ENCODE assay signal across 7 mouse cellular contexts in the genomic region with DNA sequence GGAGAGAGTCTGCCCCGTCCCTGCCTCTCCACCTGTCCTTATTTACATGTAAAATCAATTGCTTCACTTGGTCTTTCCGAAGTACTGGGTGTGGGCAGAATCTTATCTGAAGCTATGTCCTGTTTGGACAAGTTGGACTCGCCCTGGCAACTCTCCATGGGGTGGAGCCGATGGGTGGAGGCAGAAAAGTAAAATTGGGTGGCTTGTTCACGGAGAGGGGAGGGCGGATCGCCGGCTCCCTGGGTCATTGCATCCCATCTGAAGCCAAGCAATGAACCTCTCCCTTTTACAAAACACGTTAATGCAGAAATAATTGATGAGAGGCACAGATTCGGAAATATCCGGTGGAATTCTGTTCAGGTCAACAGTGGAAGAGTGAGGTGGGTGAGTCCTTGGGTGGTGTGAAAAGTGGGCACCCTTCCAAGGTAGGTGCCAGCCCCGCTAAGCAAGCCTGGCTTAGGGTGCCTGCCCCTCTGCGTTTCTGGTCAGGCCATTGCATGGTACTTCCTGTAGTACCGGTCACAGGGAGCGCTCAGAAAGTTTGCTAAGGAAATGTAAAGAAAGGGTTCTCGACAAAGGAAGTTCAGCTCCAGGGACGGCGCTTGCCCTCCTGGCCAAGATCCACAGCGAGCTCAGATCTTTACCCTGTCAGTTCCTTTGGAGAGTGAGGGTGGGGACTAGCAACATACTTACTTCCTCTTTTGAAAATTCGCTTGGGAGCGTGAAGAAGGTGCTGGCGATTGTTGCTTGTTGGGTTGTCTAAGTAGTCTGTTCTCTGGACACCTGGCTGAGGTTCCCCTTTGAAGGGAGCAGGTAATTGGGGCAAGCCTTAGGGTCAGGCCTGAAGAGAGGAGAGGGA. TPM values are rescaled to one million over a fixed set of nuclear protein-coding genes. Genes with fewer than 3 reads are reported as not detected.
DNase-seq lines count a peak whose midpoint lies in the region; ATAC-seq lines count a peak whose summit lies in the region.

No protein-coding gene starts in this region.

- H3K4me2 ChIP-seq in intestine, embryonic 14.5 days (ENCODE audit: low read length) = peak overlapping the region; percentile 43
- H3K4me2 ChIP-seq in liver, embryonic 16.5 days (ENCODE audit: low read depth, low read length) = peak overlapping the region; percentile 76
- peak overlapping the region; percentile 32 for H3K4me2 ChIP-seq in neural tube, embryonic 11.5 days (ENCODE audit: low read depth)

- no peaks in the 10 kb centered on the region for H3K27me3 ChIP-seq in intestine, embryonic 14.5 days (replicated peaks; ENCODE audit: control insufficient read depth, insufficient read depth, low read length)
- no peaks in the 10 kb centered on the region for H3K27me3 ChIP-seq in liver, embryonic 16.5 days (ENCODE audit: control insufficient read depth, insufficient read depth, low read depth, low read length)
- H3K27me3 ChIP-seq in neural tube, embryonic 11.5 days (ENCODE audit: control insufficient read depth, insufficient read depth, low read length) = no peaks in the 10 kb centered on the region

- peak; percentile 96 for DNase-seq in NIH3T3 (ENCODE audit: low read depth)
- peak; percentile 58 for DNase-seq in c-Kit-positive CD71-negative TER-119-negative erythroid progenitor cells, embryonic 14.5 days (ENCODE audit: low read depth)
- DNase-seq in gastrocnemius, postnatal 36 days = peak; percentile 83 to 89
- peak; percentile 74 for DNase-seq in intestine, embryonic 14.5 days (ENCODE audit: low spot score)
- DNase-seq in neural tube, embryonic 11.5 days (ENCODE audit: low spot score) = peak; percentile 23
- DNase-seq in thymus, postnatal 10 days (ENCODE audit: low spot score in 2 of 2) = peak; percentile 31 to 52

- 19% methylated on average over 22 of the region's 22 CpGs for WGBS in intestine, embryonic 14.5 days
- WGBS in liver, embryonic 16.5 days (ENCODE audit: insufficient replicate concordance) = under 1% methylated on average over 22 of the region's 22 CpGs
- 25% methylated on average over 22 of the region's 22 CpGs for WGBS in neural tube, embryonic 11.5 days

- peak overlapping the region; percentile 15 for H3K4me3 ChIP-seq in intestine, embryonic 14.5 days (ENCODE audit: low read depth, low read length)
- H3K4me3 ChIP-seq in liver, embryonic 16.5 days (ENCODE audit: low read depth, low read length) = peak overlapping the region; percentile 75
- H3K4me3 ChIP-seq in neural tube, embryonic 11.5 days (ENCODE audit: low read depth, low read length) = no peak overlapping the region

- no peaks in the 10 kb centered on the region for H3K9me3 ChIP-seq in intestine, embryonic 14.5 days (ENCODE audit: control insufficient read depth, low read length)
- no peaks in the 10 kb centered on the region for H3K9me3 ChIP-seq in liver, embryonic 16.5 days (replicated peaks; ENCODE audit: control insufficient read depth, low read length)
- no peaks in the 10 kb centered on the region for H3K9me3 ChIP-seq in neural tube, embryonic 11.5 days (ENCODE audit: control insufficient read depth, low read length)

- H3K9ac ChIP-seq in intestine, embryonic 14.5 days (ENCODE audit: low read length) = peak overlapping the region; percentile 37; the same call in 1 of the 2 replicates
- peak overlapping the region; percentile 77 for H3K9ac ChIP-seq in liver, embryonic 16.5 days (ENCODE audit: low read depth, low read length)
- 0 out of 2 replicates have a peak overlapping the region, but pooled peaks have one; percentile 15 for H3K9ac ChIP-seq in neural tube, embryonic 11.5 days (ENCODE audit: low read length)

- ATAC-seq in intestine, embryonic 14.5 days (replicated peaks; ENCODE audit: low FRiP score, low TSS enrichment, low read depth) = peak; percentile 38
- peak; percentile 77 for ATAC-seq in liver, embryonic 16.5 days (ENCODE audit: low read depth)
- ATAC-seq in neural tube, embryonic 11.5 days (ENCODE audit: insufficient read depth, low FRiP score, low TSS enrichment) = no peak

- intact Hi-C loops in gastrocnemius, postnatal 36 days (cut with DNase I) = loop anchor here (2.0 to 5.0 kb wide), 2 partner anchors 306 to 525 kb away; no protein-coding TSS in a partner anchor

- H3K36me3 ChIP-seq in intestine, embryonic 14.5 days (ENCODE audit: control insufficient read depth, insufficient read depth, low read length) = peaks cover 21% of the 10 kb centered on the region
- peaks cover 49% of the 10 kb centered on the region for H3K36me3 ChIP-seq in liver, embryonic 16.5 days (ENCODE audit: control insufficient read depth, insufficient read depth)
- no peaks in the 10 kb centered on the region for H3K36me3 ChIP-seq in neural tube, embryonic 11.5 days (ENCODE audit: control insufficient read depth, insufficient read depth, low read length)

- H3K4me1 ChIP-seq in intestine, embryonic 14.5 days (replicated peaks; ENCODE audit: control insufficient read depth, insufficient read depth, low read length) = peaks cover 82% of the 10 kb centered on the region
- peaks cover 77% of the 10 kb centered on the region for H3K4me1 ChIP-seq in liver, embryonic 16.5 days (ENCODE audit: control insufficient read depth, low read depth, low read length)
- peaks cover 32% of the 10 kb centered on the region for H3K4me1 ChIP-seq in neural tube, embryonic 11.5 days (ENCODE audit: control insufficient read depth, insufficient read depth, low read length)

- peak overlapping the region; percentile 89 for H3K27ac ChIP-seq in intestine, embryonic 14.5 days (ENCODE audit: low read depth)
- H3K27ac ChIP-seq in liver, embryonic 16.5 days (ENCODE audit: low read length) = peak overlapping the region; percentile 98
- H3K27ac ChIP-seq in neural tube, embryonic 11.5 days (ENCODE audit: low read depth, low read length) = peak overlapping the region; percentile 20; the same call in 1 of the 2 replicates

RNA-seq across cellular contexts. Expression of a gene that starts 9.2 kb away (rescaled TPM):
- 10 to 100 TPM; 16.4 to 18.0 TPM for total RNA-seq in gastrocnemius, postnatal 36 days (2021)
- polyA plus RNA-seq in intestine, embryonic 14.5 days (2014; fragmentation: Nextera tagmentation; extraction: Ambion mirVana) = 75.2 and 88.0 TPM in 2 replicates
- polyA plus RNA-seq in liver, embryonic 16.5 days (2015; fragmentation: Nextera tagmentation; extraction: Ambion mirVana) = 77.7 and 88.9 TPM in 2 replicates
- polyA plus RNA-seq in neural tube, embryonic 11.5 days (2014; fragmentation: Nextera tagmentation; extraction: Ambion mirVana) = 34.1 and 36.1 TPM in 2 replicates

Comparison
In these comparisons a context has a peak if more than half of its experiments do, and no peak if none do; other contexts are left out.
1. DNase-seq: peak in every context shown above with its lines; median percentile 96 in NIH3T3; 86 in gastrocnemius, postnatal 36 days; 74 in intestine, embryonic 14.5 days; 58 in c-Kit-positive CD71-negative TER-119-negative erythroid progenitor cells, embryonic 14.5 days; 42 in thymus, postnatal 10 days; 23 in neural tube, embryonic 11.5 days.
2. H3K27ac ChIP-seq: peak in every context shown above with its lines; median percentile 98 in liver, embryonic 16.5 days; 89 in intestine, embryonic 14.5 days; 20 in neural tube, embryonic 11.5 days.
3. H3K9ac ChIP-seq: peak in every context shown above with its lines; median percentile 77 in liver, embryonic 16.5 days; 37 in intestine, embryonic 14.5 days; 15 in neural tube, embryonic 11.5 days.